Mouse (Mus musculus): ENCODE measurements around the gene Pigx. TPM values are rescaled to one million over a fixed set of nuclear protein-coding genes. Genes with fewer than 3 reads are reported as not detected.

Gene Pigx
- polyA plus RNA-seq, 1 experiment from 2014 or later: 101 TPM

DNA sequence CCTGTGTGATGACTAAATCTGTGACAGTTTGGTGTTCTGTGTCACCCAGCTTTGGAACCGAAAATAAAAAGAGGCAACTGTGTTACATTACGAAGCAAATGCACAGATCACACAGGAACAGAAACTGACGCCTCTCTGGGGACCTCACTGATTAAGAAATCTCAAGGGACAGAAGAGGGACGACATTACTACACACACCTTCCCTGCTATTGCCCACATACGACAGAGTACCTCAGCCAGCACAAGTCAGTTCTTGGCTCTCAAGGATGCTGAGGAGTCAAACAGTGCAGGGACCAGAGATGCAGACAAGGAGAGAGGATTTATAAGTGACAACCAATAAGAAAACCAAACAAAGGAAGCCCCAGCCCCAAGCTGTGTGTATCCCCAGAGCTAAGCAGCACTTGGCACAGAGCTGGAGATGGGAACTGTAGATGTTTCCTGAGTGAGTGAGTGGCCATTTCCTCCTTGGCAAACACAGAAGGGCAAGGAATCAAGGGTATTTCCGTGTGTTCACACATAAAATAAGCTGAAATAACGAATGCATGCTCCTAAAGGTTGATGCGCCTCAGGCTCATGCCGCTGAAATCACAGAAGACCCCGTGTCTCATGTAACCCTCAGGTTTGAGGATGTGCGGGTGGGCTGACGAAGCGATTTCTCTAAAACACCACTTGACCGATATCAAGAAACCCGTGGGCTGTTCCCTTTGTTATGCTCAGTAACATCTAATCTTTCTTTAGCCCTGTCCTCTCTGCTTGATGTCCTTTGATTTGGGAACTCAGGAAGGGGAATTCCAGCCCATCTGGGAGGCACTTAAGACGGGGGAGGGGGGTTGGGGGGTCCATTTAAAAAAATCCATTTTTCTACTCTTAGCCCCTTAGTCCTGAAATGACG, 25.1 kb upstream of the Pigx start:
- no peaks in the 10 kb centered on the region for H3K36me3 ChIP-seq
- 72% methylated on average over 17 of the region's 17 CpGs for WGBS
- H3K9ac ChIP-seq: no peak overlapping the region
- H3K4me3 ChIP-seq: no peak overlapping the region
- H3K4me1 ChIP-seq (replicated peaks): no peaks in the 10 kb centered on the region
- ATAC-seq (ENCODE audit: low FRiP score, low read depth): no peak
- H3K27ac ChIP-seq (replicated peaks): no peak overlapping the region
- no peaks in the 10 kb centered on the region for H3K9me3 ChIP-seq
- H3K27me3 ChIP-seq: no peaks in the 10 kb centered on the region
- no peak overlapping the region for H3K4me2 ChIP-seq

DNA sequence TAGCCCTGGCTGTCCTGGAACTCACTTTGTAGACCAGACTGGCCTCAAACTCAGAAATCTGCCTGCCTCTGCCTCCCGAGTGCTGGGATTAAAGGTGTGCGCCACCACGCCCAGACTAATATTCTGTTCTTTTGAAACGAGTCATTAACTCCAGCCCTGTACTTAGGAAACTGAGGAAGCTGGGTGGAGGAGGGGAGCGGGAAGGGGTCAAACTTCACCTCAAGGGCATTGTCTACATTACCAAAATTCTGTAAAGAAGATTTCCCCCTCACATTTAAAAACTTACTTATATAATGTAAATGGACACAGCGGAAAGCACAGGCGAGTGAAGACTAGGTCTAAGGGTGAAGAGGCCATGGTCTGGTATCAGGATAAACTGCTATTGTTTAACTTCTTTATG, 24.5 kb upstream of the Pigx start:
- no peak overlapping the region for H3K9ac ChIP-seq
- H3K27ac ChIP-seq (replicated peaks): no peak overlapping the region
- H3K4me1 ChIP-seq (replicated peaks): no peaks in the 10 kb centered on the region
- no peaks in the 10 kb centered on the region for H3K27me3 ChIP-seq
- no peaks in the 10 kb centered on the region for H3K9me3 ChIP-seq
- H3K4me3 ChIP-seq: no peak overlapping the region
- no peaks in the 10 kb centered on the region for H3K36me3 ChIP-seq
- WGBS: 93% methylated on average over 7 of the region's 7 CpGs
- no peak for ATAC-seq (ENCODE audit: low FRiP score, low read depth)
- no peak overlapping the region for H3K4me2 ChIP-seq

DNA sequence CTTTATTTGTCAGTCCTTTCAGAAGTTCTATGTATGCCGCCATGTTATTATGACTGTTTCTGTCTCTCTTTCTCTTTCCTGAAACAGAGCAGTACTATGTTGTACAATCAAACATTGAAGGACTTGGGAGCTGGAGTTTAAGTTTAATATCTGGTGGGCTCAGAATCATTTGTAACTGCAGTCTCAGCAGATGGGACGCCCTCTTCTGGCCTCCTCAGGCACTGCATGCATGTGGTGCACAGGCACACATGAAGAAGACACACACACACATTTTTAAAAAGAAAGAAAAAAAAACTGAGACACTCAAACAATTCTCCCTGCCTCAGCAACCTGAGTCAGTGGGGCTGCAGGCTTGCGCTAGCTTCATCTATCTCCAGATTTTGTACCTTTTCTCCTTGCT, 20.9 kb upstream of the Pigx start:
- no peaks in the 10 kb centered on the region for H3K9me3 ChIP-seq
- 78% methylated on average over 3 of the region's 3 CpGs for WGBS
- no peak overlapping the region for H3K4me3 ChIP-seq
- H3K27me3 ChIP-seq: no peaks in the 10 kb centered on the region
- H3K4me2 ChIP-seq: no peak overlapping the region
- no peak for ATAC-seq (ENCODE audit: low FRiP score, low read depth)
- no peaks in the 10 kb centered on the region for H3K4me1 ChIP-seq (replicated peaks)
- H3K36me3 ChIP-seq: no peaks in the 10 kb centered on the region
- H3K9ac ChIP-seq: no peak overlapping the region
- H3K27ac ChIP-seq (replicated peaks): no peak overlapping the region

DNA sequence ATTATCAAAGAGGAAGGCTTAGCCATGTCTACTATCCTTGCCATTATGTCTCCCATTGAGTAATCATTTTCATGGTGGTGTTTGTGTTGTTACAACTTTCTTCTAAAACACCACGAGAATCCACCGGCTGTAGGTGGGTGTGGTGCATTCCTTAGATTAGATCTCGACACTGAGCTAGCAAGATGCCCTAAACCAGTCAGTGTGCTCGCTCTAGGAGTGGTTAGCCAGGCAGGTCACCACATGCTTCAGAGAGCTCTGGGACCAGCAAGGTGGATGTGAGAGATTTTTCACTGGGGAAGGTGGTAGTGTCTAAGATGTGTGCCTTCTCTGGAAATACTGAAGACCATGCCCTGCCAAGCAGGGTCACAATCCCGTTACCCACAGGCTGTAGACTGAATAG, 16.6 kb upstream of the Pigx start:
- Histone ChIP-seq H3K27ac (replicated peaks) (no peak overlapping the region), H3K4me3 (no peak overlapping the region), H3K4me1 (replicated peaks) (no peaks in the 10 kb centered on the region), H3K4me2 (no peak overlapping the region), H3K9ac (no peak overlapping the region), H3K27me3 (no peaks in the 10 kb centered on the region), H3K36me3 (0 out of 2 replicates have a peak, but pooled peaks cover 3% of the 10 kb centered on the region), H3K9me3 (no peaks in the 10 kb centered on the region)
- 74% methylated on average over 5 of the region's 5 CpGs for WGBS
- no peak for ATAC-seq (ENCODE audit: low FRiP score, low read depth)

DNA sequence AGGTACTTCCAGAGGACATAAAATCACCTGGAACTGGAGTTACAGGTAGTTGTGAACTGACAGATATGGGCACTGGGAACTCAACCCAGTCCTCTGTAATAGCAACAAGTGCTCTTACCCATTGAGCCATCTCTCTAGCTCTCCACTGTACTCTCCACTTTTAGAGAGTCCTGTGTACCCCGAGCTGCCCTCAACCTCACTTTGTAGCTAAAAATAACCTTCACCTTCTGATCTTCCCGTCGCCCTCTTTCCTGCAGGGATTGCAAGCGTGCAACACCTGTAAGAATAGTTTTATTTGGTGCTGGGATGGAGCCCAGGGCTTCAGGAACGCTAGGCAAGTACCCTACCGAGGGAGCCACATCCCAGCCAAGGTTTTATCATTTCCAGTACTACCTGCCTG, 16.2 kb upstream of the Pigx start:
- no peak for ATAC-seq (ENCODE audit: low FRiP score, low read depth)
- H3K4me3 ChIP-seq: no peak overlapping the region
- 65% methylated on average over 6 of the region's 6 CpGs for WGBS
- H3K4me2 ChIP-seq: no peak overlapping the region
- no peak overlapping the region for H3K9ac ChIP-seq
- 0 out of 2 replicates have a peak, but pooled peaks cover 3% of the 10 kb centered on the region for H3K36me3 ChIP-seq
- no peaks in the 10 kb centered on the region for H3K27me3 ChIP-seq
- no peak overlapping the region for H3K27ac ChIP-seq (replicated peaks)
- H3K4me1 ChIP-seq (replicated peaks): no peaks in the 10 kb centered on the region
- H3K9me3 ChIP-seq: no peaks in the 10 kb centered on the region

DNA sequence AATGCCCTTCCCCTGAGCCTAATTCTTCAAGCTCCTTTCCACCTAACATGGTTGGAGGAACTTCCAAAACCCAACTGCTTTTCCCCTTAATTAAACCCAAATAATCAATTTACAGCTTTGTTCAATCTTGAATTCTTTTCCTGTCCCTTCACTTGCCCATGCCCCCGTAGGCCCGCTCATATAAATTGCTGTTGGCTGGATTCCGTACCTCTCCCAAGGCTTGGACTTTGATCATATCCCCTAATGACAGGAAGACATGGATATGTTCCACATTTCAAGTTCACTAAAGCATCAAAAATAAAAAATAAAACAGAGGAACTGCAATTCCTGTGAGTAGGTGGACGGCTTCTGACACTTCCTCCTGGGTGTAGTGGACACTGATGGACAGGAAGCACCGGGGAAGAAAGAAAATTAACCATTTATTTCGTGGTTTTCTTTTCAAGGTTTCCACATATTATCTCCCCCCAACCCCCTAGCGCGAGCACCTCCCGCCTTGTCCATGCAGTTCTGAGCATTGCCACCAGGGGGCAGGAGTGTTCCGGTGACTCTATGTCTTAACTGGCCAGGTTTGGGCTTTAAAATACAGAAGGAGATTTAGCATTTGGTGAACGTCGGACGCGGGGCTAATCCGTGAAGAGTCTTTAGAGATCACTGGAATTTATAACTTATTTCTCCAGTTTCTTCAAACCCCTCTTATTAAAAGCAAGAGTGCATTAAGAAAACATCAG, 15.6 kb upstream of the Pigx start:
- H3K27ac ChIP-seq (replicated peaks): no peak overlapping the region
- H3K36me3 ChIP-seq: peaks cover 9% of the 10 kb centered on the region; the same call in 1 of the 2 replicates
- H3K9ac ChIP-seq: no peak overlapping the region
- WGBS: 19% methylated on average over 15 of the region's 15 CpGs
- ATAC-seq (ENCODE audit: low FRiP score, low read depth): no peak
- no peaks in the 10 kb centered on the region for H3K27me3 ChIP-seq
- no peaks in the 10 kb centered on the region for H3K9me3 ChIP-seq
- no peak overlapping the region for H3K4me3 ChIP-seq
- H3K4me2 ChIP-seq: peak overlapping the region; percentile 34; the same call in 1 of the 2 replicates
- no peaks in the 10 kb centered on the region for H3K4me1 ChIP-seq (replicated peaks)

DNA sequence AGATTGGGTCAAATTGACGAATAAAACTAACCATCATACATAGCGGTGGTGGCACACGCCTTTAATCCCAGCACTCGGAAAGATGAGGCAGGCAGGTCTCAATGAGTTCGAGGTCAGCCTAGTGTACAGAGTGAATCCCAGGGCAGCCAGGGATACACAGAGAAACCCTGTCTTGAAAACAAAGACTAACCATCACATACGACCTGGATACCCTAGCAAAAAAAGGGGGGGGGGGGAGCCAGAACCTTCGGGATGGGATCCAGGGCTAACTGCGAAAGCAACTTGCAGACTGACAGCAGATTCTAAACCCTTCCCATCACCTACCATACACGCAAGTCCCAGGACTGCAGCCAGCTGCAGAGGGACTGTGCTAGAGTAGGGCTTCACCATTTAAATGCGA, 14.9 kb upstream of the Pigx start:
- Histone ChIP-seq H3K36me3 (peaks cover 14% of the 10 kb centered on the region; the same call in 1 of the 2 replicates), H3K4me3 (no peak overlapping the region), H3K4me1 (replicated peaks) (no peaks in the 10 kb centered on the region), H3K9me3 (no peaks in the 10 kb centered on the region), H3K4me2 (no peak overlapping the region), H3K27ac (replicated peaks) (no peak overlapping the region), H3K9ac (no peak overlapping the region), H3K27me3 (no peaks in the 10 kb centered on the region)
- ATAC-seq (ENCODE audit: low FRiP score, low read depth): no peak
- 83% methylated on average over 10 of the region's 10 CpGs for WGBS

DNA sequence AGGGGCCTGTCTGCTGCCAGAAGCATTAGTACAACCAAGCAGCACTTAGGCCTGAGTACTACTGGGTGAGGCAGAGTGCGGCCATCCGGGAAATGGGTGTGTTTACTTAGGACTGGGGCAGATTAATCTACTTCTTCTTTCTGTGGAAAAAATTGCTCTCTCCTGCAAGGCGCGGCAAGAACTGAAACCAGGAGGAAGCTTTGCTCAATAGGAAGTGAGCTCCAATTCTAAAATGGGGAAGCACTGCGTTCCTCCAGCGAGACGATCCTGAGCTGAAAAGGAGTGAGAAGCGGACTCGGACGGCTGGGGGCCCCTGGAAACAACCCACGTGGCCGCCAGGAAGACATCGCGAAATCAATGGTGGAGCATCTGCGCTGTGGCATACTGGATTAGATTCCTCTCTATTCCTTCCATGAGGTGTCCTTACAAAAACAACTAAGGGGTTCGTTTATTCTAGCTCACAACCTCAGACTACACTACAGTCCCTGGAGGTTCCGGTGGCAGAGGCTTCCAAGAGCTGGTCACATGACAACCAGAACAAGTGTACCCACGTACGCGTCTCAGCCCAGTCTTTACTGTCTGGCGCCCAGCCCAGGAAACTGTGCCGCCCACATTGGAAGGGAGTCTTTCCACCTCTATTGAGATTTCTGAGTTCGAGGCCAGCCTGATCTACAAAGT, 14.1 kb upstream of the Pigx start:
- Histone ChIP-seq H3K4me3 (no peak overlapping the region), H3K27me3 (no peaks in the 10 kb centered on the region), H3K9me3 (no peaks in the 10 kb centered on the region), H3K27ac (replicated peaks) (no peak overlapping the region), H3K4me2 (no peak overlapping the region), H3K4me1 (replicated peaks) (no peaks in the 10 kb centered on the region), H3K9ac (no peak overlapping the region), H3K36me3 (peaks cover 19% of the 10 kb centered on the region; the same call in 1 of the 2 replicates)
- no peak for ATAC-seq (ENCODE audit: low FRiP score, low read depth)
- 67% methylated on average over 23 of the region's 23 CpGs for WGBS

DNA sequence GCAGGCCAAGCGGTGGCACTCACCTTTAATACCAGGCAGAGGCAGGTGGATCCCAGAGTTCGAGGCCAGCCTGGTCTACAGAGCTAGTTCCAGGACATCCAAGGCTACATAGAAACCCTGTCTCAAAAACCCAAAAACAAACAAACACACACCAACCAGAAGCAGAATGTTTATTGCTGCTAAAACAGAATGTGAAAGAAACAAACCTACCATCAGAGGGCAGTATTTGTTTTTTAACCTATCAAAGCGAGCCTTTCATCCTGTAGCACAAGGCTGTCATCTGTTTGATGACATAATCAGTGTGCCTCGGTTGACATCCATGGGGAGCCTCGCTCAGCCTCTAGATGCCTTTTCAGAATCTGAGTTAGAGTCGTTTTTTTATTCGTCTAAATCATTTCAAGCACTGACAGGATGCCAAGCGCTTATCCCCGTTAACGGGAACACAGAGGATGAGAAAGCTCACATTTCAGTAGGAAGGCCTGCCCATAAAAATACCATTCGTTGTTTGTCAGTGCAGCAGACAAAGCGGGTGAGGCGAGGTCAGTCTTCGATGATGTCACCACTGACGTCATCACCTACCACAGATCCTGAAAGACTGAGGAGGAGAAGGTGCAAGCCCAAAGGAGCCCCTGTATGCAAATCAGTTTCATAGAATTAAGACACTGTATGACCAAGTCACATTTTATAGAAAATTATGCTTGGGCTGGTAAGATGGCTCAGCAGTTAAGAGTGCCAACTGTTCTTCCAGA, 11.6 kb upstream of the Pigx start:
- Histone ChIP-seq H3K4me3 (no peak overlapping the region), H3K4me2 (no peak overlapping the region), H3K9ac (no peak overlapping the region), H3K27me3 (no peaks in the 10 kb centered on the region), H3K27ac (replicated peaks) (no peak overlapping the region), H3K4me1 (replicated peaks) (no peaks in the 10 kb centered on the region), H3K36me3 (peaks cover 37% of the 10 kb centered on the region), H3K9me3 (no peaks in the 10 kb centered on the region)
- ATAC-seq (ENCODE audit: low FRiP score, low read depth): no peak
- 81% methylated on average over 15 of the region's 15 CpGs for WGBS

DNA sequence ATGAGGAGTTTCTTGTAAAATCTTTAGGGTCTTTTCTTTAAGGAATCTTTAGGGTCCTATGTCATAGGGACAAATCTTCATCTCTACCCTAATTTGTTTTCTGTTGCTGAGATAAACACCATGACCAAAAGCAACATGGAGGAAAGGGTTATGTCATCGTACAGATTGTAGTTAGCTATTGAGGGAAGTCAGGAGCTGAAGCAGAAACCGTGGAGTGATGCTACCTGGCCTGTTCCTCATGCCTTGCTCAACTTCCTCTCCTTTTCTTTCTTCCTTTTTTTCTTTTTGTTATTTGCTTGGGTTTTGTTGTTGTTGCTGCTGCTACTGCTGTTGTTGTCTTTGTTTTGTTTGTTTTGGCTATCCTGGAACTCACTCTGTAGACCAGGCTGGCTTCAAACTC, 9.0 kb upstream of the Pigx start:
- peaks cover 54% of the 10 kb centered on the region for H3K36me3 ChIP-seq
- ATAC-seq (ENCODE audit: low FRiP score, low read depth): no peak
- H3K4me3 ChIP-seq: no peak overlapping the region
- H3K4me1 ChIP-seq (replicated peaks): no peaks in the 10 kb centered on the region
- H3K4me2 ChIP-seq: no peak overlapping the region
- WGBS: 94% methylated on average over 2 of the region's 2 CpGs
- no peak overlapping the region for H3K9ac ChIP-seq
- no peaks in the 10 kb centered on the region for H3K27me3 ChIP-seq
- H3K9me3 ChIP-seq: no peaks in the 10 kb centered on the region
- H3K27ac ChIP-seq (replicated peaks): no peak overlapping the region

DNA sequence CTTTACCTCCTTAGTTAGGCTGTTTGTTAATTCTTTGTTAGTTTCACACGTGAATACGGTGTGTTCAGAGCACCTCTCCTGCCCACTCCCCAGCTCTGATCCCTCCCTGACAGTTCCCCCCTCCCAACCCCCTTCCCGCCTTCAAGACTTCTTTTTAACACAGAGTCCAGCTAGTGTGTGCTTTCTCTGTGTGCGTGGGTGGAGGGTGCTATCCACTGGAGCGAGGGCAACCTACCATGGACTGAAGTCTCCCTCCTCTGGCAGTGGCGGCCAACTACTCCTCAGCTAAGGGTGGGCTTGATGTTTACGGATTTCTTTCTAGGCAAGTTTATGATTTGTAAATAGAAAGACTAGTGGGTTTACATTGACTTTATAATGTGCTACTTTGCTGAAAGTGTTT, 8.6 kb upstream of the Pigx start:
- H3K4me3 ChIP-seq: no peak overlapping the region
- no peaks in the 10 kb centered on the region for H3K27me3 ChIP-seq
- ATAC-seq (ENCODE audit: low FRiP score, low read depth): no peak
- H3K4me2 ChIP-seq: no peak overlapping the region
- 79% methylated on average over 7 of the region's 7 CpGs for WGBS
- H3K4me1 ChIP-seq (replicated peaks): no peaks in the 10 kb centered on the region
- H3K27ac ChIP-seq (replicated peaks): no peak overlapping the region
- H3K36me3 ChIP-seq: peaks cover 58% of the 10 kb centered on the region
- H3K9ac ChIP-seq: no peak overlapping the region
- no peaks in the 10 kb centered on the region for H3K9me3 ChIP-seq

Data from hindbrain, embryonic 15.5 days (tissue).